Mouse (Mus musculus) kidney, adult 2 months (tissue): ENCODE measurements around the gene Capn3. TPM values are rescaled to one million over a fixed set of nuclear protein-coding genes. Genes with fewer than 3 reads are reported as not detected.
A peak's percentile ranks its signal among the peaks of the same experiment; 100 is the strongest.

Experiments used
- DNase-seq: peaks from one replicate; pipeline ENCODE4 v3.0.0; 2021
- H3K27ac ChIP-seq: fragments of 200-500 bp; 2 replicates; pipeline ENCODE4 v1.5.1; 2012; ENCODE audit warnings: low read depth, low read length, control low read depth, inconsistent platforms; ENCODE audit not compliant: insufficient read depth
- H3K27me3 ChIP-seq: fragments of 200-500 bp; replicated peaks from 2 replicates; pipeline ENCODE4 v1.6.1; 2012; ENCODE audit warnings: mild to moderate bottlenecking, moderate library complexity, low read length, inconsistent platforms; ENCODE audit not compliant: control insufficient read depth, insufficient read depth
- H3K36me3 ChIP-seq: fragments of 200-500 bp; 2 replicates; pipeline ENCODE4 v1.6.1; 2012; ENCODE audit warnings: mild to moderate bottlenecking, moderate library complexity, low read length, inconsistent platforms; ENCODE audit not compliant: control insufficient read depth, insufficient read depth
- H3K4me1 ChIP-seq: fragments of 200-500 bp; 2 replicates; pipeline ENCODE4 v1.6.1; 2011; ENCODE audit warnings: low read length; ENCODE audit not compliant: control insufficient read depth, insufficient read depth
- H3K4me3 ChIP-seq: fragments of 200-500 bp; 2 replicates; pipeline ENCODE4 v1.5.1; 2011; ENCODE audit warnings: mild to moderate bottlenecking, low read depth, low read length, control low read depth; ENCODE audit not compliant: insufficient read depth
- CTCF ChIP-seq: fragments of 200-500 bp; conservative IDR thresholded peaks from 2 replicates; pipeline ENCODE4 v1.5.1; 2011; ENCODE audit warnings: low read depth, mild to moderate bottlenecking, control low read depth, low read length, moderate library complexity, mixed read lengths; ENCODE audit not compliant: insufficient read depth, insufficient read length
- POLR2A ChIP-seq: fragments of 200-500 bp; IDR thresholded peaks from one replicate; pipeline ENCODE4 v1.6.1; 2011; ENCODE audit warnings: low read depth, low read length, control low read depth
- WGBS: fragments of 180-500 bp; shearing (Covaris S2); methylation state at CpG from one replicate; pipeline ENCODE4 v1.1.7; 2018; 5-methylcytosine and 5-hydroxymethylcytosine counted together
- polyA plus RNA-seq: library from polyadenylated mRNA; depleted of rRNA; stranded (reverse); fragments of >200 nt; gene quantifications from 2 replicates; pipeline ENCODE4 v1.2.3, GENCODE M21; 2012; rRNA removed

Gene Capn3
- polyA plus RNA-seq, 1 experiment, result 1.0 TPM

- no peak for DNase-seq
- no peak overlapping the region for H3K27ac ChIP-seq
- H3K4me3 ChIP-seq, result no peak overlapping the region
- WGBS, result 94% methylated on average over 5 of the region's 5 CpGs
- H3K36me3 ChIP-seq, result peaks cover 24% of the 10 kb centered on the region
- TF ChIP-seq CTCF, result no peak
- TF ChIP-seq POLR2A, result no peak
- H3K27me3 ChIP-seq, result no peaks in the 10 kb centered on the region
- H3K4me1 ChIP-seq, result no peaks in the 10 kb centered on the region
Measured at GRCm38 (mm10) chr2:120526771-120527170, 71.0 kb downstream of the Capn3 start.

- no peak for DNase-seq
- H3K36me3 ChIP-seq, result peaks cover 14% of the 10 kb centered on the region
- no peak overlapping the region for H3K4me3 ChIP-seq
- H3K27me3 ChIP-seq, result no peaks in the 10 kb centered on the region
- H3K4me1 ChIP-seq, result no peaks in the 10 kb centered on the region
- TF ChIP-seq CTCF (no peak), POLR2A (no peak)
- H3K27ac ChIP-seq, result no peak overlapping the region
Measured at GRCm38 (mm10) chr2:120529531-120529930, 73.7 kb downstream of the Capn3 start.

GRCm38 (mm10) chr2:120531223-120531622 lies 75.4 kb downstream of the Capn3 start:
- TF ChIP-seq CTCF (no peak), POLR2A (no peak)
- Histone ChIP-seq H3K4me1 (no peaks in the 10 kb centered on the region), H3K36me3 (peaks cover 8% of the 10 kb centered on the region), H3K4me3 (no peak overlapping the region), H3K27ac (no peak overlapping the region), H3K27me3 (no peaks in the 10 kb centered on the region)
- 86% methylated on average over 4 of the region's 4 CpGs for WGBS
- no peak for DNase-seq

- peak; percentile 17 for DNase-seq
- Histone ChIP-seq H3K4me1 (peaks cover 11% of the 10 kb centered on the region), H3K27me3 (no peaks in the 10 kb centered on the region), H3K27ac (peak overlapping the region; percentile 78), H3K36me3 (peaks cover 2% of the 10 kb centered on the region; the same call in 1 of the 2 replicates), H3K4me3 (no peak overlapping the region)
- TF ChIP-seq POLR2A (no peak), CTCF (no peak)
- whole genome bisulfite sequencing, result 54% methylated on average over 3 of the region's 3 CpGs
Measured at GRCm38 (mm10) chr2:120539333-120539732, 83.5 kb downstream of the Capn3 start.

GRCm38 (mm10) chr2:120539778-120540208 lies 84.0 kb downstream of the Capn3 start:
- H3K4me3 ChIP-seq, result no peak overlapping the region
- peak; percentile 97 for DNase-seq
- peaks cover 11% of the 10 kb centered on the region for H3K4me1 ChIP-seq
- H3K36me3 ChIP-seq, result 0 out of 2 replicates have a peak, but pooled peaks cover under 1% of the 10 kb centered on the region
- TF ChIP-seq CTCF (no peak), POLR2A (no peak)
- H3K27ac ChIP-seq, result peak overlapping the region; percentile 78
- no peaks in the 10 kb centered on the region for H3K27me3 ChIP-seq
- WGBS, result 0% methylated on average over 1 of the region's 1 CpGs

- Histone ChIP-seq H3K4me3 (no peak overlapping the region), H3K27me3 (no peaks in the 10 kb centered on the region), H3K4me1 (peaks cover 6% of the 10 kb centered on the region), H3K36me3 (no peaks in the 10 kb centered on the region), H3K27ac (no peak overlapping the region)
- 92% methylated on average over 2 of the region's 2 CpGs for WGBS
- no peak for DNase-seq
- TF ChIP-seq POLR2A, result no peak
- TF ChIP-seq CTCF, result no peak
Measured at GRCm38 (mm10) chr2:120544732-120545131, 88.9 kb downstream of the Capn3 start.

Other genes starting within 250 kb of the Capn3 start
- gene Pla2g4e, start 210.7 kb upstream of the Capn3 start, polyA plus RNA-seq, result 0.01 and 0.33 TPM in 2 replicates
- 0.03 TPM in 1 of 2 replicates, not detected in the other for gene Pla2g4d, start 166.8 kb upstream of the Capn3 start, polyA plus RNA-seq
- 0.04 and 0.25 TPM in 2 replicates for gene Pla2g4f, start 141.9 kb upstream of the Capn3 start, polyA plus RNA-seq
- gene Vps39, start 102.9 kb upstream of the Capn3 start, polyA plus RNA-seq, result 16.8 and 22.7 TPM in 2 replicates
- gene Ganc, start 52.1 kb upstream of the Capn3 start, polyA plus RNA-seq, result 26.9 and 28.3 TPM in 2 replicates
- 9.2 and 10.3 TPM in 2 replicates for gene Tmem87a, start 51.9 kb upstream of the Capn3 start, polyA plus RNA-seq
- gene Zfp106, start 107.8 kb downstream of the Capn3 start, polyA plus RNA-seq, result 67.0 and 86.9 TPM in 2 replicates
- gene Snap23, start 111.7 kb downstream of the Capn3 start, polyA plus RNA-seq, result 12.6 and 19.0 TPM in 2 replicates
- gene Haus2, start 153.4 kb downstream of the Capn3 start, polyA plus RNA-seq, result 2.4 and 3.2 TPM in 2 replicates
- 10.3 and 10.6 TPM in 2 replicates for gene Lrrc57, start 153.5 kb downstream of the Capn3 start, polyA plus RNA-seq
- gene Stard9, start 173.1 kb downstream of the Capn3 start, polyA plus RNA-seq, result 4.4 and 5.3 TPM in 2 replicates